Mouse (Mus musculus): ENCODE results near the gene Mcam. TPM values are rescaled to one million over a fixed set of nuclear protein-coding genes. Genes with fewer than 3 reads are reported as not detected.
A peak's percentile ranks its signal among the peaks of the same experiment; 100 is the strongest.
"Not testable (repeated sequence)": the region's sequence is repeated elsewhere in the genome, so short reads cannot be mapped to it uniquely, and the experiment has no call there.

Mcam gene
- total RNA-seq, 2 experiments from 2014 or later, result 9.0 to 11.6 TPM

GRCm38 (mm10) chr9:44095781-44096180 lies 38.5 kb upstream of the Mcam start:
- DNase-seq (ENCODE audit: extremely low spot score in 1 of 2, low spot score in 2 of 2), result no peak
- no peak for TF ChIP-seq CTCF (IDR thresholded peaks at IDR 0.05)
- Histone ChIP-seq H3K4me3 (no peak overlapping the region), H3K27ac (peak overlapping the region; percentile 84; the same call in 1 of the 2 replicates)
- intact Hi-C loops (cut with DNase I), result loop anchor here (2.0 to 5.0 kb wide), 2 partner anchors 19 to 113 kb away; no protein-coding TSS in a partner anchor

DNA sequence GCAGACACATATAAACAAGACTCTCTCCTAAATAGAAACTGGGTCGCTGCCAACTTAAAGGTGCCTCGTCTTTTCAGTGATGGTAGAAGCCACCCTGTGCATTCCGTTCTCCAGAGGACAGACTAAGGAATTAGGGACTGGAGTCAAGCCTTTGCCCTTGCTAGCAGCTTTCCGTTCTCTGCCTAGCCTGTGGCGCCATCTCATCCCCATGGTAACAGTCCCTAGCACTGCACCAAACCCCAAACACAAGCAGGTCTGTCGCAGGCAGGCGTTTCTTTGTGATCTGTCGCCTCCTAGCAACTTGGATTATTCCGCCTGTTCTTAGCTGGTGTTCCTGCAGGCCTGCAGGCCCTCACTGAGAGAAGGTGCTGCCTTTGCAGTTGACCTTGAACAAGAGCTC lies 37.7 kb upstream of the Mcam start:
- no peak for TF ChIP-seq CTCF (IDR thresholded peaks at IDR 0.05)
- DNase-seq (ENCODE audit: extremely low spot score in 1 of 2, low spot score in 2 of 2), result peak in 1 of 2 experiments; percentile 55
- Histone ChIP-seq H3K27ac (peak overlapping the region; percentile 84), H3K4me3 (no peak overlapping the region)
- intact Hi-C loops (cut with DNase I), result loop anchor here (5.0 kb wide), 1 partner anchor 114 kb away; no protein-coding TSS in a partner anchor

DNA sequence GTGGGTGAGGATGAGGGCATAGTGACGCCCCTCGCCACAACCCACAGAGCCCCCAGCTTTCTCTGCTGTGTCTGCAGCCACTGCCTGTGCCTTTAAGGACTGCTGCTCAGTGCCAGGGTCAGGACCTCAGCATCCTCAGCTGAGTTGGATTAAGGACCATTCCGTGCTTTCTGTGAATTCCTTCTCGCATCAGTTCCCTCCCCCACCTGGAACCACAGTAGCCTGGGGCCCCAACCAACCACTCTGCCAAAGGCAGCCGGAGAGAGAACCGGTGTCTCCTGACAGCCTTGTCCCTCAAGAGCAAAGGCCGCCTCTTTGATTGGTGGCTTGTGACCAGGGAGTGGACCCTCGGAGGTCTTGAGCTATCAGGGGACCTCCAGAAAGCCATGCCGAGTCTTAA lies 32.8 kb upstream of the Mcam start, which contains the start of gene Mfrp:
Gene Mfrp (plus strand): TSS at position 240 of the 400 bp plus-strand sequence.
- H3K4me3 ChIP-seq, result no peak within 1 kb of the TSS
- TF ChIP-seq CTCF (IDR thresholded peaks at IDR 0.05), result no peak
- no peak within 1 kb of the TSS for H3K27ac ChIP-seq
- no peak for DNase-seq (ENCODE audit: extremely low spot score in 1 of 2, low spot score in 2 of 2)
- intact Hi-C loops (cut with DNase I), result no loop called here

DNA sequence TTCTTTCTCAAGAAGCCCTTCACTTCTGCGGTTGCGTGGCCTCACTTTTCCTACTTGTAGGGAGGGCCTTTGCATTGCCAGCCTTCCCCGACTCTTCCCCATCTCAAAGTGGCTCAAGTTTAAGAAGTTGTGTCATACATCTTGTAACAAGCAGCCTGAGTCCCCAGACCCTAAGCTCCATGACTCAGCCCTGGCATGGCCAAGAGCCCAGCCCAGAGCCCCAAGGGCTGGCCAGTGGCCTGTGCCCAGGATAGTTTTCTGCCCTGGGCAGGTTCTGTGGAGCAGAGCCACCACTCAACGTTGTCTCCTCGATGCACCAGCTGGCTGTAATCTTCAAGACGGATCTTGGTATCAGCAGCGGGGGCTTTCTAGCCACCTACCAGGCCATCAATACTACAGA lies 29.4 kb upstream of the Mcam start:
- intact Hi-C loops (cut with DNase I), result loop anchor here (5.0 kb wide), 1 partner anchor 38 kb away; the partner anchor contains the start of gene Usp2
- TF ChIP-seq CTCF (IDR thresholded peaks at IDR 0.05), result no peak
- no peak for DNase-seq (ENCODE audit: extremely low spot score in 1 of 2, low spot score in 2 of 2)
- no peak overlapping the region for H3K27ac ChIP-seq
- H3K4me3 ChIP-seq, result no peak overlapping the region

- H3K4me3 ChIP-seq, result no peak overlapping the region
- intact Hi-C loops (cut with DNase I), result loop anchor here (5.0 kb wide), 1 partner anchor 38 kb away; the partner anchor contains the start of gene Usp2
- no peak for DNase-seq (ENCODE audit: extremely low spot score in 1 of 2, low spot score in 2 of 2)
- no peak for TF ChIP-seq CTCF (IDR thresholded peaks at IDR 0.05)
- no peak overlapping the region for H3K27ac ChIP-seq
Observed at GRCm38 (mm10) chr9:44105781-44106180, 28.5 kb upstream of the Mcam start.

- Histone ChIP-seq H3K4me3 (no peak overlapping the region), H3K27ac (no peak overlapping the region; the same call in 1 of the 2 replicates)
- no peak for TF ChIP-seq CTCF (IDR thresholded peaks at IDR 0.05)
- intact Hi-C loops (cut with DNase I), result loop anchor here (5.0 kb wide), 1 partner anchor 39 kb away; the partner anchor contains the start of gene Usp2
- DNase-seq (ENCODE audit: extremely low spot score in 1 of 2, low spot score in 2 of 2), result no peak
Observed at GRCm38 (mm10) chr9:44106182-44106581, 28.1 kb upstream of the Mcam start.

DNA sequence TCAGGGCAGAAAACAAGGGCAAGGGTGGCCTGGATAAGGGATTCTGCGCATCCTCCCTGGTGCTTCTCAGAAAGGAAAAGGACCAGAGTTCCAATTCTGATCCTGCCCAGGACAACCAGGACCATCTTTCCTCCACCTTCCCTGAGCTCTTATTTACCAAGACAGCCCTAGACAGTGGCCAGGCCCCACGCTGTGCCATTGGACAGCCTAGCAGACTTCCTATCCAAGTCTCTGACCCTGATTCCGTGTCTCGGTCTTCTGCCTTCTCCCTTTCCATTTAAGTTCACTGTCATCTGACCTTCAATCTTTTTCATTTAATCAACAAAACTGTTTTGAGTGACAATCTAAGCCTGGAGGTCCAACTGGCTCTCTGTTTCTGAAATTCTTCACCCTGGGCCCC lies 27.7 kb upstream of the Mcam start:
- intact Hi-C loops (cut with DNase I), result loop anchor here (5.0 kb wide), 1 partner anchor 39 kb away; the partner anchor contains the start of gene Usp2
- Histone ChIP-seq H3K27ac (peak overlapping the region; percentile 57), H3K4me3 (no peak overlapping the region)
- no peak for DNase-seq (ENCODE audit: extremely low spot score in 1 of 2, low spot score in 2 of 2)
- TF ChIP-seq CTCF (IDR thresholded peaks at IDR 0.05), result no peak

DNA sequence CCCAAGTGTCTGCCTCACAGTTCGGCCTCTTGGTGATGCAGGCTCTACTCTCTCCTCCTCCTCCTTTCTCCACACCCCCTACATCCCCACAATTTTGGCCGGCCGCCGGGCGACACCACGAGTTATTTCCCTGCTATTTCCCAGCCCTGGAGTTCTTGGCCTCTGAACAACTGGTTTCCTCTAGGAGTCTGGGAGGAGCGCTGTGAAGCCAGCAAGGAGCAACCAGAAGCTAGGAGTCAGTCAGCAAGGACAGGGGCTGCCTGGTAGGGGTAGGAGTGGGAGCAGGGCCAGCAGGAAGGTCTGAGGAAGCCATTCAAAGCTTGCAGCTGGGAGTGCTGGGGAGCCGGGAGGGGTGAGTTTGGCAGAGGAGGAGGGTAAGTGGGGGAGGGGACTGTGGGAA lies 27.2 kb upstream of the Mcam start, which contains the start of gene C1qtnf5:
Gene C1qtnf5 (plus strand): TSS at position 136 of the 400 bp plus-strand sequence.
- H3K4me3 ChIP-seq, result peak within 1 kb of the TSS; percentile 19; the same call in 1 of the 2 replicates
- H3K27ac ChIP-seq, result peak within 1 kb of the TSS; percentile 63
- DNase-seq (ENCODE audit: extremely low spot score in 1 of 2, low spot score in 2 of 2), result peak; percentile 71 to 73
- intact Hi-C loops (cut with DNase I), result loop anchor here (5.0 kb wide), 1 partner anchor 40 kb away; the partner anchor contains the start of gene Usp2
- TF ChIP-seq CTCF (IDR thresholded peaks at IDR 0.05), result no peak

DNA sequence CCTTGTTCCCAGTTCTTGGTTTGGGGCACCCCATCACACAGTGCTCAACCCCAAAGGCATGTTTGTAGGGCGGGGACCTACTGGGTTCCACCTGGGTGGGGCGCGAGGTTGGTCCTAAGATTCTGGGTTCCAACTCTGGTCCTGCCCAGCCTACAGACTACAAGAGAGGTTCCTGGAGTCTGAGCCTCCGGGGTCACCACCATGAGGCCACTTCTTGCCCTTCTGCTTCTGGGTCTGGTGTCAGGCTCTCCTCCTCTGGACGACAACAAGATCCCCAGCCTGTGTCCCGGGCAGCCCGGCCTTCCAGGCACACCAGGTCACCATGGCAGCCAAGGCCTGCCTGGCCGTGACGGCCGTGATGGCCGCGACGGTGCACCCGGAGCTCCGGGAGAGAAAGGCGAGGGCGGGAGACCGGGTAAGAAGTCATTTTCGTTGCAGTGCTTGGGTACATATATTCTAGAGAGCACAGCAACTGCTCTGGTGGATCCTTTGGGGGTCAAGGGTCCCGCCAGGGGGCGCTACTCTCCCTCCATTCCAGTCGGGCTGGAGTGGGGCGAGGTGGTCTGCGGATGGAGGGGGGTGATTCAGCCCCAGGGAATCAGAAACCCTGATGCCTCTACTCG lies 26.6 kb upstream of the Mcam start:
- Histone ChIP-seq H3K27ac (peak overlapping the region; percentile 63), H3K4me3 (peak overlapping the region; percentile 19; the same call in 1 of the 2 replicates)
- TF ChIP-seq CTCF (IDR thresholded peaks at IDR 0.05), result peak; percentile 52
- DNase-seq (ENCODE audit: extremely low spot score in 1 of 2, low spot score in 2 of 2), result no peak
- intact Hi-C loops (cut with DNase I), result loop anchor here (2.0 to 5.0 kb wide), 2 partner anchors 29 to 40 kb away; partner anchors contain the start of gene Usp2

DNA sequence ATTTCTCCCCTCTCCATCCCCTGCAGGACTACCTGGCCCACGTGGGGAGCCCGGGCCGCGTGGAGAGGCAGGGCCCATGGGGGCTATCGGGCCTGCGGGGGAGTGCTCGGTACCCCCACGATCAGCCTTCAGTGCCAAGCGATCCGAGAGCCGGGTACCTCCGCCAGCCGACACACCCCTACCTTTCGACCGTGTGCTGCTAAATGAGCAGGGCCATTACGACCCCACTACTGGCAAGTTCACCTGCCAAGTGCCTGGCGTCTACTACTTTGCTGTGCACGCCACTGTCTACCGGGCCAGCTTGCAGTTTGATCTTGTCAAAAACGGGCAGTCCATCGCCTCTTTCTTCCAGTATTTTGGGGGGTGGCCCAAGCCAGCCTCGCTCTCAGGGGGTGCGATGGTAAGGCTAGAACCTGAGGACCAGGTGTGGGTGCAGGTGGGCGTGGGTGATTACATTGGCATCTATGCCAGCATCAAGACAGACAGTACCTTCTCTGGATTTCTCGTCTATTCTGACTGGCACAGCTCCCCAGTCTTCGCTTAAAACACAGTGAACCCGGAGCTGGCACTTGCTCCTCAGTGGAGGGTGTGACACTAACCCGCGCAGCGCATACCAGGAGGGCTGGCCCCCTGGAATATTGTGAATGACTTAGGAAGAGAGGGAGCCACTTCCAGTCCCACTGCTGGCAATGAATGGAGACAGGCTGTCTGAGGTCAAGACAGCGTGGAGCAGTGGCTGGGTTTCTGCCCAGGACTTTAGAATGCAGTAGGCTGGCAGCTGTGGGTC lies 25.8 kb upstream of the Mcam start:
- no peak for DNase-seq (ENCODE audit: extremely low spot score in 1 of 2, low spot score in 2 of 2)
- H3K27ac ChIP-seq, result no peak overlapping the region
- intact Hi-C loops (cut with DNase I), result loop anchor here (2.0 to 5.0 kb wide), 2 partner anchors 30 to 41 kb away; partner anchors contain the start of gene Usp2
- TF ChIP-seq CTCF (IDR thresholded peaks at IDR 0.05), result no peak
- H3K4me3 ChIP-seq, result no peak overlapping the region

- intact Hi-C loops (cut with DNase I), result loop anchor here (2.0 to 5.0 kb wide), 2 partner anchors 31 to 42 kb away; partner anchors contain the start of gene Usp2
- Histone ChIP-seq H3K4me3 (no peak overlapping the region), H3K27ac (no peak overlapping the region)
- peak; percentile 76 to 79 for DNase-seq (ENCODE audit: extremely low spot score in 1 of 2, low spot score in 2 of 2)
- peak; percentile 87 for TF ChIP-seq CTCF (IDR thresholded peaks at IDR 0.05)
Observed at GRCm38 (mm10) chr9:44109360-44110095, 24.7 kb upstream of the Mcam start.

DNA sequence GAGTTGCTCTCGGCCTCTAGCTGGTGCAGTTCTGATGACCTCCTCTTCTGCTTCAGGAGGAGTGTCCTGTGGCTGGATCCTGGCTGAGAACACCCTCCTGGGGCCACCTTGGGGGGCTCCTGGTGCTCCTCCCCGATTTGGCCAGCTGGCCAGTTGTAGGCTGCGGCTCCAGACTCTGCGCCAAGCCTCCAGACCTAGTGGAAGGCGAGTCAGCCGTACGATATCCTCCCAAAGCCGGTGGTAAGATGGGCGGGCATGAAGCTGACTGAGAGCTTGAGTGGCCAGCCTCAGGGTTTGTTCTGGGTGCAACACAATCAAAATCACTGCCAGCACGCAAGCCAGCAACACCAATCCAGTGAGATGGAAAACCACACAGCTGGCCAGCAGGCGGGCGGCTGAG lies 22.4 kb upstream of the Mcam start:
- intact Hi-C loops (cut with DNase I); H3K4me3 ChIP-seq; H3K27ac ChIP-seq; DNase-seq (ENCODE audit: extremely low spot score in 1 of 2, low spot score in 2 of 2): not testable (repeated sequence)
